Mouse (Mus musculus) cerebellum, adult 9-10 months (tissue): ENCODE measurements around the gene Src.
A peak's percentile ranks its signal among the peaks of the same experiment; 100 is the strongest.

ENCODE experiments used
- DNase-seq: peaks from one replicate; pipeline ENCODE4 v3.0.0; 2022

Src gene

GRCm38 (mm10) chr2:157418609-157419071 lies 396 bp downstream of the Src start:
- DNase-seq, result no peak

- no peak for DNase-seq
These were observed 1.3 kb downstream of the Src start for GRCm38 (mm10) chr2:157419506-157419905.

- no peak for DNase-seq
These were observed 2.2 kb downstream of the Src start for GRCm38 (mm10) chr2:157420404-157420803.

- DNase-seq, result no peak
These were observed 3.9 kb downstream of the Src start for GRCm38 (mm10) chr2:157422062-157422655.

- no peak for DNase-seq
These were observed 4.8 kb downstream of the Src start for GRCm38 (mm10) chr2:157422854-157423705.

GRCm38 (mm10) chr2:157423706-157424125 lies 5.5 kb downstream of the Src start:
- DNase-seq, result peak; percentile 43

- peak; percentile 54 for DNase-seq
These were observed 6.1 kb downstream of the Src start for GRCm38 (mm10) chr2:157424126-157424903.

GRCm38 (mm10) chr2:157424904-157425642 lies 6.8 kb downstream of the Src start:
- DNase-seq, result no peak

- no peak for DNase-seq
These were observed 7.4 kb downstream of the Src start for GRCm38 (mm10) chr2:157425643-157425988.

GRCm38 (mm10) chr2:157426171-157426570 lies 7.9 kb downstream of the Src start:
- no peak for DNase-seq

GRCm38 (mm10) chr2:157427164-157427563 lies 8.9 kb downstream of the Src start:
- DNase-seq, result no peak

- DNase-seq, result no peak
These were observed 10.3 kb downstream of the Src start for GRCm38 (mm10) chr2:157428351-157429139.

- no peak for DNase-seq
These were observed 11.5 kb downstream of the Src start for GRCm38 (mm10) chr2:157429735-157430134.

GRCm38 (mm10) chr2:157430667-157431429 lies 12.6 kb downstream of the Src start:
- no peak for DNase-seq

- DNase-seq, result no peak
These were observed 13.7 kb downstream of the Src start for GRCm38 (mm10) chr2:157431912-157432311.

GRCm38 (mm10) chr2:157432476-157432875 lies 14.2 kb downstream of the Src start:
- no peak for DNase-seq

- DNase-seq, result no peak
These were observed 15.8 kb downstream of the Src start for GRCm38 (mm10) chr2:157434041-157434440.

- DNase-seq, result no peak
These were observed 16.3 kb downstream of the Src start for GRCm38 (mm10) chr2:157434497-157434896.

- no peak for DNase-seq
These were observed 18.3 kb downstream of the Src start for GRCm38 (mm10) chr2:157436496-157436895.

GRCm38 (mm10) chr2:157437123-157437522 lies 18.9 kb downstream of the Src start:
- no peak for DNase-seq

- no peak for DNase-seq
These were observed 23.1 kb downstream of the Src start for GRCm38 (mm10) chr2:157441363-157441762.
